Mouse (Mus musculus) left cerebral cortex, postnatal 14 days (tissue): ENCODE measurements at regions not wholly inside any gene's neighbourhood (a gene's known extent, or its start where the extent isn't known, plus 50 kb on each side); places are given as distances from the start of the nearest gene placed in this dataset.

ENCODE experiments used
- DNase-seq, 2 experiments: peaks; one replicate each; pipeline ENCODE4 v3.0.0; 2021 to 2022; ENCODE audit warnings: low spot score in 2 of 2, mixed read lengths in 1 of 2
- intact Hi-C: fragments of 180-260 bp; cut with DNase I; formaldehyde crosslinking; loops from one replicate; pipeline ENCODE4 v1.15.1; 2025

DNA sequence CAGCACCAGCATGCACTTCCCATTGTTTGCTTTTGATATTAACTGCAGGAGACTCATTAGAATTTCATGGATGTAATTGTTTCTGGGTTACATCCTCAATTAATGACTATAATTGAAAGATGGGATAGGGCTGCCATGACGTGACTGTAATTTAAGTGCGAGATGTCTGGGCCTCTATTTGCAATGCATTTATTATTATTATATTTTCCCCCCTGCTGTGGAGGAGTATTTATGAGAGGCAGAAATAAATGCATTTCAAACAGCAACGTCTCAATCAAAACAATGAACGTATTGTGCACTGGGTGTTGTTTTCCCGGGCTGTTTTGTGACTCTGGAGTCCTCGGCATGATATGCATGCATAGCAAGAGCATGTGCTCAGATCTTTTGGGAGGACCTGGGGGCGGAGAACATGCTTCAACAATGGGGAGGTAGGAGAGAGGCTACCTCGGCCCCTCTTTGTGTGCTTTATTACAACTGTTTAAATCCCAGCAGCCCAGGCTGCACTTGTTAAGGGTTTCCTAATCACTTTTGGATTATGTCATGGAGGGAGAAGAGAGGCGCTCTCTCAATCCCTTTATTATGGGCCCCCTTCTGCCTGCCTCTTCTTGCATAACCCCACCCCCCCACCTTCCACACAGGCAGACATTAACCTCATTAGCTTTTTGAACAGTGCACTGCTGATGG lies 364.2 kb downstream of the Btg1 start:
- DNase-seq: no peak
- intact Hi-C loops: no loop called here

- intact Hi-C loops: no loop called here
- no peak for DNase-seq
These were observed 364.7 kb downstream of the Btg1 start for GRCm38 (mm10) chr10:96981516-96981869.

GRCm38 (mm10) chr10:97000871-97001270 lies 384.1 kb downstream of the Btg1 start:
- intact Hi-C loops: no loop called here
- DNase-seq: no peak

- intact Hi-C loops: no loop called here
- DNase-seq: no peak
These were observed 392.1 kb downstream of the Btg1 start for GRCm38 (mm10) chr10:97008873-97009272.

GRCm38 (mm10) chr10:97009859-97010258 lies 393.1 kb downstream of the Btg1 start:
- intact Hi-C loops: no loop called here
- no peak for DNase-seq

GRCm38 (mm10) chr10:97018641-97019040 lies 401.8 kb downstream of the Btg1 start:
- intact Hi-C loops: no loop called here
- no peak for DNase-seq

DNA sequence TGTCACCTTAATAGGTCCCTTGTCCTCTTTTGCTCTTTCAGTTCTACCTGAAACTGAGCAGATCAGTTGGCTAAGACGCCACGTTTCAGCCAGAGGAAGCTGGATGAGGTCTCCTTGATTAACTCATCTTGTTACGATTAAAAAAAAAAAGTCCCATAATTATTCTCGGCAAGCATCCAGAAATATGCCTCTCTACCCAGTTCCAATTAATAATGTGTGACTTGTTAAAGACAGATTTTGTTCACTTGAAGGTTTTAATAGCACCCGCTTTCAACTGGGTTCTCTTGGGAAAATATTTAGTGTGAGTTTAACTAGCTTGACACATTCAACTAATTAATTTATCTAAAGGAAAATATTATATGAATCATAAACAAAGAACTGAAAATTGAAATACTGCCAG lies 412.0 kb downstream of the Btg1 start:
- DNase-seq: no peak
- intact Hi-C loops: no loop called here

GRCm38 (mm10) chr10:97030996-97031395 lies 414.2 kb downstream of the Btg1 start:
- intact Hi-C loops: no loop called here
- DNase-seq: no peak

GRCm38 (mm10) chr10:97035371-97035786 lies 418.6 kb downstream of the Btg1 start:
- DNase-seq: peak; percentile 16 to 40
- intact Hi-C loops: no loop called here

DNA sequence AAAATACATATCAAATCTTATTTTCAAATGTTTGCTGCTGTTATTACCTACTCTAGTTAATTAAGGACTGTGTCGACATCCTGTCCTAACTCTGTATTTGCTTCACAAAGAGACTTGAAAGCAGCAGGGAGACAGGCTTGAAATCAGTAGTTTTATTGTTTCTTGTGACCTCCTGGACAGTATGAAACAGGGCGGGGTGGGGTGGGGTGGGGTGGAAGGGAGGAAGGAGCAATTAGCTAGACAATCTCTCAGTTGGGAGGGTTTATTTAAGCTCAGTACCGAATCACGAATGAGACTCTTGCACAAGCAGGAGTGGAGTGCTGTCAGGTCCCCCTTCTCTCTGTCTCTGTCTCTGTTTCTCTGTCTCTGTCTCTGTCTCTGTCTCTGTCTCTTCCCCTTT lies 421.2 kb downstream of the Btg1 start:
- DNase-seq: no peak
- intact Hi-C loops: no loop called here

GRCm38 (mm10) chr10:97047566-97047965 lies 430.8 kb downstream of the Btg1 start:
- intact Hi-C loops: no loop called here
- no peak for DNase-seq

- no peak for DNase-seq
- intact Hi-C loops: no loop called here
These were observed 431.2 kb downstream of the Btg1 start for GRCm38 (mm10) chr10:97047996-97048395.

GRCm38 (mm10) chr10:97054472-97054871 lies 424.9 kb upstream of the Dcn start:
- DNase-seq: no peak
- intact Hi-C loops: no loop called here

- intact Hi-C loops: no loop called here
- no peak for DNase-seq
These were observed 417.4 kb upstream of the Dcn start for GRCm38 (mm10) chr10:97061961-97062360.

GRCm38 (mm10) chr10:97064546-97064945 lies 414.9 kb upstream of the Dcn start:
- intact Hi-C loops: no loop called here

GRCm38 (mm10) chr10:97078022-97078473 lies 401.4 kb upstream of the Dcn start:
- intact Hi-C loops: loop anchor here (10.0 kb wide), 2 partner anchors 207 to 453 kb away; no protein-coding TSS in a partner anchor

More at GRCm38 (mm10) chr10:97064546-97064945, 414.9 kb upstream of the Dcn start:
- DNase-seq: no peak

DNA sequence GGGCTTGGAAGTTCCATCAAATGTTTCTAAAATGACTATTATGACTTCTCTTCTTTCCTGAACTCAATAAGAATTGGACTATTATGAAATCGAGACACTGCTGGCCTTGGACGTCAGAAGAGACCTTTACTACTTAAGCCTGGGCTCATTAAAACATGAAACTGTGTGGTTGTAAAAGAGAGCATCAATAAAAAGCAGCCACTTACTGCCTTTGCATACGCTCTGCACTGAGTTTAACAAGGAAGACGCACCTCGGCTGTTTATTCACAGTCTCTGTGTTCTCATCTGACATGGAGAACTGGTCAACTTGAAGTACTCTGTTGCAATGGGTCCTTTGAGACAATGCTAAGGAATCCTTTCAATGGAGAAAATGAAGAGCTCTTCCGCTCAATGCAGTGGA lies 399.8 kb upstream of the Dcn start:
- DNase-seq: no peak
- intact Hi-C loops: loop anchor here (10.0 kb wide), 2 partner anchors 205 to 455 kb away; no protein-coding TSS in a partner anchor

More at GRCm38 (mm10) chr10:97078022-97078473, 401.4 kb upstream of the Dcn start:
- DNase-seq: peak; percentile 75

GRCm38 (mm10) chr10:97087286-97087685 lies 392.1 kb upstream of the Dcn start:
- intact Hi-C loops: no loop called here
- no peak for DNase-seq

DNA sequence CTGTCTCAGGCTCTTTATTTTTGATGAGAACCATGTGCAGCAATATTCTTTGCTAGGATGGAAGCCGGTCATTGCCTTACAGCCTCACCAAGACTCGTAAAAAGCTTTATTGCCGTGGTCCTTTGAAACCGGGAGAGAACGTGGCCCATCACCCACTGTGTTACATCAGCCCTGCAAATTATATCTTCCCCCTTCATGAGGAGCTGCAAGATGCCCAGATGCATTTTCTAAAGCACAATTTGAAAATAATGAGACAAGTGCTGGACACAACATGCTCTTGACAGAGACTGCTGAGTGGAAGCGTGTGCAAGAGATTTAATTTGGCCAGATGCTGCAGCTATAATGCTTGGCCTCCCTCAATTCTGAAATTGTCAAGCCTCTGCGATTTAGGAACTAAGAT lies 389.2 kb upstream of the Dcn start:
- no peak for DNase-seq
- intact Hi-C loops: no loop called here

GRCm38 (mm10) chr10:97093886-97094285 lies 385.5 kb upstream of the Dcn start:
- DNase-seq: no peak
- intact Hi-C loops: no loop called here

DNA sequence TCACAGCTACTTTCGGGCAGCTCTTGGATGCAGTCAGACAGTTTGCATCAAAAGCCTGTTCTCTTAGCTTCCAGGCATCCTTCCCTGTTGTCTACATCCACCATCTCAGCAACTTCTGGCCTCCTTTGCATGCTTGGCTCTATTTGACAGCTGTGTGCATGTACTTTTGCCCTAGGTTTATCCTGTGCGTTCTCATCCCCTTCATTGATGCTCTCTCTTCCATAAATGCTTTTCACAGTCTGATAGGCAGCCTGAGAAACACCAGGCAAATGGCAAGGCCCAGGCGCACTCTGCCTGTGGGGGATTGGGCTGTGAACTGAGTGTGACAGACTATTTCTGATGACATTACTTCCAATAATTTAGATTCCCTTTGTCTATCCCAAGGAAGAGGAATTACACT lies 364.9 kb upstream of the Dcn start:
- DNase-seq: no peak
- intact Hi-C loops: no loop called here

DNA sequence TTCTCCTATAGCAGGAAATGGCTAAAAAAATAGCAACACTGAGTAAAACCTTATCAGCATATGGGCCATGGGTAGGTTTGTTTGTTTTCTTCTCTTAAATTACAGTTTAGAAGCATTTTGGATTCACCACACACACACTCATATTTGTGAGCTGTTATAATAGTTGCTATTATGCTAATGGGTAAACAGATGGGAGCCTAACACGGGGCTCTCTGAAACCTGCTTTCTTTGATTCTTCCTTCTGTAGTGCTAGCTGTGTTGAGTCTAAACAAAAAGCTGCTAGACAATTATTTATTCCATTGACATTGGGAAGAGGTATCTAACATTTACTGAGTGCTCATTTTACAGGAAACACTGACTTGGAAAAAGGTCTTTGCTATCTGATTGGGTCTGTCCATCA lies 356.7 kb upstream of the Dcn start:
- no peak for DNase-seq
- intact Hi-C loops: no loop called here
